Mouse (Mus musculus) neural tube, embryonic 15.5 days (tissue): Measurements from ENCODE around the gene Slc44a4. TPM values are rescaled to one million over a fixed set of nuclear protein-coding genes. Genes with fewer than 3 reads are reported as not detected.
"Not testable (repeated sequence)": the region's sequence is repeated elsewhere in the genome, so short reads cannot be mapped to it uniquely, and the experiment has no call there.

Source experiments
- ATAC-seq: fragments of 200-750 bp; cut with Nextera tagmentation; 2 replicates; pipeline ENCODE4 v1.8.0; 2017; ENCODE audit warnings: mild to moderate bottlenecking, moderate TSS enrichment, moderate library complexity; ENCODE audit not compliant: low FRiP score
- H3K27ac ChIP-seq: fragments of 300-500 bp; sonication (generic); replicated peaks from 2 replicates; pipeline ENCODE4 v1.5.1; 2015; ENCODE audit warnings: mild to moderate bottlenecking, inconsistent platforms
- H3K27me3 ChIP-seq: fragments of 300-500 bp; sonication (generic); replicated peaks from 2 replicates; pipeline ENCODE4 v1.6.1; 2015; ENCODE audit warnings: inconsistent platforms
- H3K36me3 ChIP-seq: fragments of 300-500 bp; sonication (generic); 2 replicates; pipeline ENCODE4 v1.6.1; 2015; ENCODE audit warnings: inconsistent platforms
- H3K4me1 ChIP-seq: fragments of 300-500 bp; sonication (generic); 2 replicates; pipeline ENCODE4 v1.6.1; 2015; ENCODE audit warnings: inconsistent platforms
- H3K4me2 ChIP-seq: fragments of 300-500 bp; sonication (generic); 2 replicates; pipeline ENCODE4 v1.6.1; 2015; ENCODE audit warnings: inconsistent platforms, mild to moderate bottlenecking, moderate library complexity
- H3K4me3 ChIP-seq: fragments of 300-500 bp; sonication (generic); replicated peaks from 2 replicates; pipeline ENCODE4 v1.5.1; 2015; ENCODE audit warnings: mild to moderate bottlenecking, inconsistent platforms
- H3K9ac ChIP-seq: fragments of 300-500 bp; sonication (generic); replicated peaks from 2 replicates; pipeline ENCODE4 v1.6.1; 2015; ENCODE audit warnings: mild to moderate bottlenecking, inconsistent platforms
- H3K9me3 ChIP-seq: fragments of 300-500 bp; sonication (generic); replicated peaks from 2 replicates; pipeline ENCODE4 v1.6.1; 2016; ENCODE audit warnings: inconsistent platforms
- WGBS: fragments of 180-500 bp; shearing (Covaris S2); methylation state at CpG from one replicate; pipeline ENCODE4 v1.1.7; 2015; ENCODE audit warnings: mixed read lengths; 5-methylcytosine and 5-hydroxymethylcytosine counted together
- polyA plus RNA-seq: library from polyadenylated mRNA; unstranded; fragments of >200 nt; fragmentation: Nextera tagmentation; extraction: Ambion mirVana; gene quantifications from 2 replicates; pipeline ENCODE4 v1.2.1, GENCODE M21; 2015

Slc44a4 gene
- polyA plus RNA-seq, 1 experiment from 2014 or later, result not detected

GRCm38 (mm10) chr17:34957291-34957690 lies 43.0 kb downstream of the Slc44a4 start:
- H3K27ac ChIP-seq, H3K9me3 ChIP-seq, H3K4me2 ChIP-seq, H3K36me3 ChIP-seq, H3K4me3 ChIP-seq, H3K9ac ChIP-seq, ATAC-seq: not testable (repeated sequence)
- Histone ChIP-seq H3K4me1 (peaks cover 11% of the 10 kb centered on the region), H3K27me3 (peaks cover 38% of the 10 kb centered on the region)
- 32% methylated on average over 25 of the region's 40 CpGs for WGBS

GRCm38 (mm10) chr17:34957966-34958365 lies 43.7 kb downstream of the Slc44a4 start:
- not testable (repeated sequence) for H3K4me3 ChIP-seq, H3K9me3 ChIP-seq, H3K27ac ChIP-seq, ATAC-seq, H3K4me2 ChIP-seq, H3K36me3 ChIP-seq, H3K9ac ChIP-seq
- H3K27me3 ChIP-seq, result peaks cover 40% of the 10 kb centered on the region
- WGBS, result 43% methylated on average over 26 of the region's 40 CpGs
- peaks cover 11% of the 10 kb centered on the region for H3K4me1 ChIP-seq

GRCm38 (mm10) chr17:34958734-34959129 lies 44.5 kb downstream of the Slc44a4 start:
- Histone ChIP-seq H3K27me3 (peaks cover 46% of the 10 kb centered on the region), H3K4me1 (peaks cover 11% of the 10 kb centered on the region), H3K4me3 (peak overlapping the region; percentile 45), H3K4me2 (peak overlapping the region; percentile 81)
- H3K9me3 ChIP-seq, H3K9ac ChIP-seq, H3K27ac ChIP-seq, H3K36me3 ChIP-seq: not testable (repeated sequence)
- ATAC-seq, result peak; percentile 50
- WGBS, result under 1% methylated on average over 26 of the region's 47 CpGs

- peak within 1 kb of the TSS; percentile 81 for H3K4me2 ChIP-seq
Observed at GRCm38 (mm10) chr17:34959130-34959778, 45.0 kb downstream of the Slc44a4 start, which contains the start of gene Hspa1b. Gene Hspa1b (minus strand): TSS chr17:34959238.

GRCm38 (mm10) chr17:34959881-34960515 lies 45.7 kb downstream of the Slc44a4 start:
- H3K27me3 ChIP-seq, result peaks cover 52% of the 10 kb centered on the region
- peak overlapping the region; percentile 45 for H3K4me3 ChIP-seq
- WGBS, result 18% methylated on average over 12 of the region's 12 CpGs
- no peaks in the 10 kb centered on the region for H3K36me3 ChIP-seq
- H3K27ac ChIP-seq, result peak overlapping the region; percentile 86
- H3K4me2 ChIP-seq, result peak overlapping the region; percentile 81
- H3K9me3 ChIP-seq, result no peaks in the 10 kb centered on the region
- H3K9ac ChIP-seq, result 0 out of 2 replicates have a peak overlapping the region, but pooled peaks have one; percentile 45
- peaks cover 11% of the 10 kb centered on the region for H3K4me1 ChIP-seq
- no peak for ATAC-seq

More at GRCm38 (mm10) chr17:34959130-34959778, 45.0 kb downstream of the Slc44a4 start, which contains the start of gene Hspa1b:
- not testable (repeated sequence) for H3K9me3 ChIP-seq, H3K36me3 ChIP-seq
- WGBS, result under 1% methylated on average over 29 of the region's 32 CpGs
- H3K4me1 ChIP-seq, result peaks cover 11% of the 10 kb centered on the region
- ATAC-seq, result peak; percentile 93
- H3K4me3 ChIP-seq, result peak within 1 kb of the TSS; percentile 45
- H3K9ac ChIP-seq, result peak within 1 kb of the TSS; percentile 45
- peaks cover 49% of the 10 kb centered on the region for H3K27me3 ChIP-seq
- H3K27ac ChIP-seq, result peak within 1 kb of the TSS; percentile 86

- Histone ChIP-seq H3K9ac (no peak overlapping the region), H3K36me3 (no peaks in the 10 kb centered on the region), H3K4me3 (no peak overlapping the region), H3K9me3 (no peaks in the 10 kb centered on the region), H3K4me2 (no peak overlapping the region), H3K27ac (no peak overlapping the region), H3K4me1 (peaks cover 11% of the 10 kb centered on the region), H3K27me3 (peaks cover 45% of the 10 kb centered on the region)
- ATAC-seq, result no peak
Observed at GRCm38 (mm10) chr17:34960702-34961493, 46.6 kb downstream of the Slc44a4 start.

- Histone ChIP-seq H3K9me3 (no peaks in the 10 kb centered on the region), H3K9ac (no peak overlapping the region), H3K27me3 (peaks cover 44% of the 10 kb centered on the region), H3K36me3 (no peaks in the 10 kb centered on the region), H3K4me1 (peaks cover 11% of the 10 kb centered on the region), H3K27ac (no peak overlapping the region), H3K4me2 (no peak overlapping the region), H3K4me3 (no peak overlapping the region)
- ATAC-seq, result no peak
- 43% methylated on average over 3 of the region's 3 CpGs for WGBS
Observed at GRCm38 (mm10) chr17:34962125-34962524, 47.9 kb downstream of the Slc44a4 start.

GRCm38 (mm10) chr17:34962841-34963240 lies 48.6 kb downstream of the Slc44a4 start:
- no peak for ATAC-seq
- no peaks in the 10 kb centered on the region for H3K9me3 ChIP-seq
- no peak overlapping the region for H3K4me3 ChIP-seq
- no peak overlapping the region for H3K4me2 ChIP-seq
- peaks cover 51% of the 10 kb centered on the region for H3K27me3 ChIP-seq
- peaks cover 11% of the 10 kb centered on the region for H3K4me1 ChIP-seq
- no peaks in the 10 kb centered on the region for H3K36me3 ChIP-seq
- H3K27ac ChIP-seq, result no peak overlapping the region
- H3K9ac ChIP-seq, result no peak overlapping the region
- WGBS, result 56% methylated on average over 1 of the region's 1 CpGs

GRCm38 (mm10) chr17:34964640-34965049 lies 50.4 kb downstream of the Slc44a4 start:
- peaks cover 66% of the 10 kb centered on the region for H3K27me3 ChIP-seq

GRCm38 (mm10) chr17:34965627-34966026 lies 51.4 kb downstream of the Slc44a4 start:
- Histone ChIP-seq H3K27me3 (peaks cover 61% of the 10 kb centered on the region), H3K4me3 (no peak overlapping the region), H3K9me3 (no peaks in the 10 kb centered on the region), H3K4me2 (no peak overlapping the region), H3K4me1 (no peaks in the 10 kb centered on the region), H3K27ac (no peak overlapping the region), H3K36me3 (no peaks in the 10 kb centered on the region), H3K9ac (no peak overlapping the region)
- no peak for ATAC-seq
- WGBS, result 78% methylated on average over 5 of the region's 5 CpGs

More at GRCm38 (mm10) chr17:34964640-34965049, 50.4 kb downstream of the Slc44a4 start:
- H3K27ac ChIP-seq, result no peak overlapping the region
- no peak overlapping the region for H3K4me2 ChIP-seq
- H3K9me3 ChIP-seq, result no peaks in the 10 kb centered on the region
- no peak for ATAC-seq
- no peak overlapping the region for H3K9ac ChIP-seq
- H3K36me3 ChIP-seq, result no peaks in the 10 kb centered on the region
- no peak overlapping the region for H3K4me3 ChIP-seq
- WGBS, result 13% methylated on average over 1 of the region's 1 CpGs
- H3K4me1 ChIP-seq, result peaks cover 7% of the 10 kb centered on the region

GRCm38 (mm10) chr17:34969822-34970221 lies 55.6 kb downstream of the Slc44a4 start, which contains the start of gene Gm20481:
Gene Gm20481 (plus strand): TSS chr17:34969912.
- not testable (repeated sequence) for H3K9ac ChIP-seq, H3K4me2 ChIP-seq, H3K9me3 ChIP-seq, ATAC-seq, H3K4me3 ChIP-seq, H3K36me3 ChIP-seq, H3K4me1 ChIP-seq, H3K27ac ChIP-seq
- peaks cover 33% of the 10 kb centered on the region for H3K27me3 ChIP-seq
- 66% methylated on average over 7 of the region's 11 CpGs for WGBS
